Mouse (Mus musculus) kidney, adult 18-20 months (tissue): ENCODE measurements at regions not wholly inside any gene's neighbourhood (a gene's known extent, or its start where the extent isn't known, plus 50 kb on each side); places are given as distances from the start of the nearest gene placed in this dataset.
"Not testable (repeated sequence)": the region's sequence is repeated elsewhere in the genome, so short reads cannot be mapped to it uniquely, and the experiment has no call there.

Experiments
- DNase-seq: peaks from one replicate; pipeline ENCODE4 v3.0.0; 2021

DNA sequence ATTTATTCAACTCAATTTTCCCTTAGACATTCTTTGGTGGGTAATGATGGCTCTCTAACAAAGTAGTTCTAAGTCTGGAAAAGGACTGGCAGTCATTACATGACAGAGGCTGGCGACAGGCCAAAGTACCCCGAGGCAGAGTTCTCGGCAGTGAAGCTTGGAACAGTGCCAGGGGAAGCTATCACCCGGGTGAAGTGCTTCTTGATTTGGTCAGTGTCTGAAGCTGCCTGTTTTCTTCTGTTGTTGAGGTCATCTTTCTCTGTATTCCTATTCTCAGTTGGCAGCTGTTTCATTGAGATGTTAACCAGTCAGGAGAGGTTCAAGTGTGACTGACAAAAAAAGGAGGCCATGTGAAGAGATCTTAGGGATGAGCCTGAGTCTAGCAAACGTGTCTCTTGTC lies 276.6 kb downstream of the Cetn3 start:
- peak; percentile 9 for DNase-seq

DNA sequence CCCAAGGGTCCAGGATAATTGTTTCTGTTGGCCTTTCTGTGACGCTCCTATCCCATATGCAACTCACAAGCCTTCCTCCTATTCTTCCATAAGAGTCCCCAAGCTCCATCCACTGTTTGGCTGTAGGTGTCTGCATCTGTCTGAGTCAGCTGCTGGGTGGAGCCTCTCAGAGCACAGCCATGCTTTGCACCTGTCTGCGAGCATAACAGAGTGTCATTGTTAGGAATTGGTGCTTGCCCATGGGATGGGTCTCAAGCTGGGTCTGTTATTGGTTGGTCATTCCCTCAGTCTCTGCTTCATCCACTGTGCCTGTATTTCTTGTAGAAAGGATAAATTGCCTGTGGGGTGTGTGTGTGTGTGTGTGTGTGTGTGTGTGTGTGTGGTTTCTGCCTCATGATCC lies 281.0 kb downstream of the Cetn3 start:
- not testable (repeated sequence) for DNase-seq

DNA sequence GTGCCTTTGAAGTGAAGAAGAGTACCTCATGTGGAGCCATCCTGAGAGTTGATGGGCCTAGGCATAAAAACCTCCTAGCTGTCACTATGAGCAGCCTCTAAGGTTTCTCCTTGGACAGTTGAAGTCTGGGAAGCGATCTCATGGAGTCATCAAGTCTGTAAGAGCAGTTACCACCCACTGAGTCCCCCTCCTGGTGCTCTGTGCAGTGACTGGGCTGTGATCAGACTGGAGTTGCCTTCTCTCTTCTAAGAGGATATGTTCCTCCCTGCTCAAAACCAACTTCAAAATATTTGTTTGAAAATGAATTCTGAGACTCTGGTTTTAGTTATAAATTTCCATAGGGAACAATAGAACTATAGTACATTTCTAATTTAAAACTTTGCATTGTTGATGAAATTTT lies 283.3 kb downstream of the Cetn3 start:
- no peak for DNase-seq

DNA sequence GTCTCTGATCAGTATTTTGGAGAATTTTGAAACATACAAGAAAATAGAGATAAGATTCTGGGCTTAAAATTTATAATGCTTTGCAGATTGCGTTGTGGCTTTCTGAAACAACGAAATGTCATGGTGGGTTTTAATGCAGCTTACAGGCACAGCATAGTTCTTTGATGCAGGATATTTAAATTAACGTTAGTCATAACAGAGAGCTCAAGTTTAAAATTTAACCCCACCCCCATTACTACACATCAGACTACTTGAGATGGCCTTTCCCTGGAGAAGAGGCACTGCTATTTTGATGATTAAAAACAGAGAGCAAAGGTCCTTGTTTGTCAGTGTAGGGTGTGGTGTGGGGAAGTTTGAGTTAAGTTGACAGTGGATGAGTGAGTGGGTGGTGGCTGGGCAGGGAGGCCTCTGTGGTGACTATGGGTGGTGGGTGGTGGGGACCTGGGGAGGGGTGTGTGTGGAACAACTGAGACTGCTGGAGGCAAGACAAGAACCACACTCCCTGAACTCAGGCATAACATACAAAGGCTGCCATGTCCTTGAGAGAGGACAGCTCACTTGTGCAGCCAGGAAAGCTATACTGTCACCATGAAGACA lies 283.9 kb downstream of the Cetn3 start:
- DNase-seq = no peak

DNA sequence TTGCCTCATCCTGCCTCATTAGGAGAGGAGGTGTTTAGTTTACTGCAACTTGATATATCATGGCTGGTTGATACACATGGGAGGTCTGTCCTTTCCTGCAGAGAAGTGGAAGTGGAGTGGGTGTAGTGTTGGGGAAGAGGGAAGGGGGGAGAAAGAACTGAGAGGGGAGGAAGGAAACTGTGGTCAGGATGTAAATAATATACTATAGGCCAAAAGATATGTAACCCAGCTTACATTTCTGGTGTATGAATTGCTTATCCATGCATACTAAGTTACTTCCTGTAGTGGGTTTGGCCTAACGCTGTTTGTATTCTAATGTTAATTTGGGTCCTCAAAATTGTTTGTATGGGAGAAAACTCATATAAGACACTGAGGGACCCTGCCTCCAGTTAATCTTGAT lies 289.6 kb downstream of the Cetn3 start:
- DNase-seq = no peak

DNA sequence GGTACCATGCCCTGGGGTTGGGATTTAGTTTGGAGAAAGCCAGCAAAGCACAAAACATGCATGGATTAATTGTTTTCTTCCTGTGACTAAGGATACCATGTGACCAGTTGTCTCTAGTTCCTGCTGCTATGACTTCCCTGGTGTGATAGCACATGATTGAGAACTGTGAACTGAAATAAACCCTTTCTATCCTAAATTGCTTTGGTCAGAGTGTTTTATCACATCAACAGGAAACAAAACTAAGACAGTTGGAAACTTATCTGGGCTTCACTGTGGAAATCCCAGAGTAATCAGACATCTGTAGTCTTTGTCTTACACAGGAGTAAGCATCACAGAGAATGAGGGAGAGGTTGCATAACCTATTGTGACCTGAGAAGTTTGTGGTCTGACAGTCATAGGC lies 290.5 kb downstream of the Cetn3 start:
- no peak for DNase-seq

DNA sequence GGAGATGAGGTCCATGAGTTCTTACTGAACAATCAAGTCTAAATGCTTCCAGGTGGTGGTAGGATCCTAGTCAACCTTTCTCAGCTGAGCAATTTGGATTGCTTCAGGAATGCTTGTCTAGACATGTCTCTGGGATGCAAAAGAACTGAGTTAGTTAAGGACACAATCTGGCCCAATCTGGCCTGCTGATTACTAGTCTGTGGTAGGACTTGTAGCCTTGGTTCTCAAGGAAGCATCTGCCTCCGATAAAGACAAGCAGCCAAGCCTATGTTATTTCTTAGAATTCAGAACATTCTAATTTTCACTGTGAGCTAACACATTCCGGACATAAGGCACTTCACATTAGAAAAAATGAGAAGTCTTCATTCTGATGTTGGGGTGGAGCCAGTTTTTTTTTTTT lies 298.5 kb downstream of the Cetn3 start:
- no peak for DNase-seq

DNA sequence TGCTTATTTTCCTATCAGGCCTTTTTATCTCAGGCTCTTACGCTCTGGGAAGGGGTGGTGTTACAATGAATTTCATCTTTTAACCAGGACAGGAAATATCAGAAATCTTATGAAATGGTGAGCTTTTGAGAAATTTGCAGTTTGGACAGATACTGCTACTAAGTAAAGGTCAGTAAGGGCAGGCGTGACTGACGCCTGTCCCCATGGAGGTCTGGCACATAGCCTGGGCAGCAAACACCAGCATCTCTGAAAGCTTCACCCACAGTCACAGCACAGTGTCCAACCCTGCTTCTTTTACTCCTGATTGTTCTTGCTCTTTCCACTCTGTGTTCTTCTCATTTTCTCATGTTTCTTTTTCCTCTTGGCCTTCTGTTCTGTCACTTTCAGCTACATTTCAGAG lies 304.8 kb downstream of the Cetn3 start:
- DNase-seq = no peak

DNA sequence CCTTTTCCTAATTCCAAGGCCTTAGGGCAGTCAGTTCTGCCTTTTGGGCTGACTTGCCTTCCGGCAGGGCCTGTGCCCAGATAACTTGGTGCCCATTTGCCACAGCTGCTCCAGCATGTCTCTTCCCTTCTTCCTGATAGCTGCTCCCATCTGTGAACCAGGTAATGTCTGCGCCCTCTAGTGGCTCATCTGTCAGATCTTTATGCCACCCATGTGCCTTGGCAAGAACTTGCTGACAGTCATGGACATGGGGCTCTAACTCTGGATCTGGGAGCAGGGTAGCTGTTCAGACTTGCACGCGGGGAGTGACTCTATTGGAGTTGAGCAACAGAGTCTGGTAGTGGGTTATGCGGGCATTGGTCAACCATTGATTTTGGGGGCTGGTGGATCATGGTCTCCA lies 309.3 kb downstream of the Cetn3 start:
- DNase-seq = peak; percentile 28

DNA sequence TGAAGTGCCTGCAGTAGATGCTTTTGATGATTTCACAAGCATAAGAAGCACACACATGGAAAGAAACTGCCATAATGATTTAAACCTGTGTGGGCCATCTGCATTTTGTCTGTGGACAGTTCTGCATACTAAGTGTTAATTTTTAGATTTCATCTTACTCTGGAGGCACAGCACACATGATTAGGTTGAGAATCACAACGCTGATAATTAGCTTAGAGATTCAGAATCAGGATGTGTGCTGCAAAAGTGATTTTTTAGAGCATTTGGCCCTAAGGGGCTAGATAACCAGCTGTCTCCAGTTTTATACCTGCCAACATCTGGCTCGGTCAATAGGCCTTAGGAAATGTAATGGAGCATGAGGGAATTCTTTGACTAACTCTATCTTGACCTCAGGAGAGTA lies 323.2 kb downstream of the Cetn3 start:
- DNase-seq = no peak

DNA sequence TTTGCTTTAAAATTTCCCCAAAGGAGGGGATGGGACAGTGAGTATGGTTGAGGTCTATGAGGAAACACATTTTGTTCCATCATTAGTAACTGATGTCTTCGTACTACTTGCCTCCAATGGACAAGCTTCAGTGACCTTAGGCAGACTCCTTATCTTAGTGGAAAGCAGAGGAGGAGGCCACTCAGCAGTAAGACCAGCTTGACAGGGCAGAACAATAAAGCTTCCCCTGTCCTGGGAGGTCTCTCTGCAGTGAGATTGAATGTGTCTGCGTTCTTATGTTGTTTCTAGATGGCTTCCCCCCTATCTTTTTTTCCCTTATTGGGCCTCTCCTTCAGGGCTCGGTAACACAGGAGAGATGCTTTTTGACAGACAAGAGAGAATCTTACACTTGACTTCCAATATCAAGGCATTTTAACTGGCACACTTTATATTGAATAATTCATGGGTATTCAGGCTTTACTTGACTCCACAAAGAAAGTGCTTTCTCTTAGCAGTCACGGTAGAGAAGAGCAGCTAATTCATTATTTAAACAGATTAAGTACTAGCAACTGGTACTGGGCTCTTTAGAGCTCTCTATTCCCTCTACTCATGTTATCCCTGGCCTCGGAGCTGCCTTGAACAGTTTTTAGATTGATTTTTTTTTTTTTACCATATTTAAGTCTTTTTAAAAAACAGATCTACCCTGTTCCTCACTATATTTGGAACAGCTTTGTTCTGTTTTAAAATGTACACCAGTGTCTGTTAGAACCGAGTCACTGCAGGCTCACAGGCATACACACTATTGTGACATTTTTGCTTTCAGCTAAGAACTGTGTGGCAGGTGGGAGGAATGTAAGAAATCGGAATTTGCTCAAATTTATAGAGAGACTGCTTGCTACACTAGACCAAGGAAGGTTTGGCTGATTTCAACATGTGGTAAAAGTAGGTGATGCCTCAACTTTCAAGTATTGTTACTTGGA lies 347.2 kb downstream of the Cetn3 start:
- DNase-seq = no peak
